Mouse (Mus musculus): ENCODE results near the gene Lyrm9. TPM values are rescaled to one million over a fixed set of nuclear protein-coding genes. Genes with fewer than 3 reads are reported as not detected.

Lyrm9 gene
- polyA plus RNA-seq, 1 experiment from 2014 or later, result 21.1 TPM

- 82% methylated on average over 4 of the region's 4 CpGs for WGBS
- ATAC-seq (ENCODE audit: low FRiP score, low TSS enrichment), result no peak
These were observed 62.8 kb downstream of the Lyrm9 start for GRCm38 (mm10) chr11:78889156-78889555.

More at GRCm38 (mm10) chr11:78889156-78889555, 62.8 kb downstream of the Lyrm9 start:
- H3K27ac ChIP-seq (ENCODE audit: low read length), result no peak overlapping the region
- no peaks in the 10 kb centered on the region for H3K9me3 ChIP-seq (ENCODE audit: low read length)
- H3K4me1 ChIP-seq (ENCODE audit: insufficient read depth, low read length), result peaks cover 7% of the 10 kb centered on the region
- no peaks in the 10 kb centered on the region for H3K27me3 ChIP-seq (ENCODE audit: insufficient read depth, low read length)
- no peak overlapping the region for H3K4me2 ChIP-seq (replicated peaks; ENCODE audit: low read depth, low read length)
- no peaks in the 10 kb centered on the region for H3K36me3 ChIP-seq (ENCODE audit: insufficient read depth, low read length)
- H3K4me3 ChIP-seq (ENCODE audit: low read length), result no peak overlapping the region
- no peak overlapping the region for H3K9ac ChIP-seq (replicated peaks; ENCODE audit: low read length)

Other genes with a start within 250 kb of the Lyrm9 start
- gene Nlk, start 129.2 kb upstream of the Lyrm9 start, polyA plus RNA-seq (2015; fragmentation: Nextera tagmentation; extraction: Ambion mirVana), result 14.3 and 16.3 TPM in 2 replicates
- gene Ccnq, start 74.9 kb upstream of the Lyrm9 start, polyA plus RNA-seq (2015; fragmentation: Nextera tagmentation; extraction: Ambion mirVana), result 44.1 and 47.0 TPM in 2 replicates
- gene Nos2, start 94.2 kb downstream of the Lyrm9 start, polyA plus RNA-seq (2015; fragmentation: Nextera tagmentation; extraction: Ambion mirVana), result 2.1 and 2.7 TPM in 2 replicates
- 52.5 and 59.5 TPM in 2 replicates for gene Lgals9, start 158.4 kb downstream of the Lyrm9 start, polyA plus RNA-seq (2015; fragmentation: Nextera tagmentation; extraction: Ambion mirVana)